Mouse (Mus musculus): ENCODE measurements at regions not wholly inside any gene's neighbourhood (a gene's known extent, or its start where the extent isn't known, plus 50 kb on each side); places are given as distances from the start of the nearest gene placed in this dataset.

DNA sequence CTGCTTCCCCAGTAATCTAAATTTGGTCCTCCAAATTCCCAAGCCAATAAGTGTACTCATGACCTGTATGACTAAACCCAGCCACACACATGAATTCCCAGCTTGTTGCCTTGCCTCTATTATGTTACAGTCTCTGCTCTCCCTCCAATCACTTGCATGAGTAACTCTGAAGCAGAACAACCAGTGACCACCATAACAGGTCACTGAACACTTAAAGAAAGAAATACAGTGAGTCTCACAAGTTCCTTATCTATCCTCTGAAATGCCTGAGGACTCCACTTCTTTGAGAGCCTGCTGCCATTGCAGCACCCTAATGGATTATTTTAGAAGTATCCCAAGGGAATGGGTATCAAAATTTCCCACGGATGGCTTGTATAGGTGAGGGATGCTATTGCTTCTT is 909.7 kb downstream of the Sorcs3 start:
- Histone ChIP-seq H3K9ac (no peak overlapping the region), H3K36me3 (no peaks in the 10 kb centered on the region), H3K4me2 (no peak overlapping the region), H3K4me1 (no peaks in the 10 kb centered on the region), H3K27ac (no peak overlapping the region), H3K9me3 (replicated peaks) (no peaks in the 10 kb centered on the region), H3K4me3 (replicated peaks) (no peak overlapping the region), H3K27me3 (no peaks in the 10 kb centered on the region)
- no peak for ATAC-seq (replicated peaks; ENCODE audit: low FRiP score)
- WGBS = 65% methylated on average over 1 of the region's 1 CpGs

DNA sequence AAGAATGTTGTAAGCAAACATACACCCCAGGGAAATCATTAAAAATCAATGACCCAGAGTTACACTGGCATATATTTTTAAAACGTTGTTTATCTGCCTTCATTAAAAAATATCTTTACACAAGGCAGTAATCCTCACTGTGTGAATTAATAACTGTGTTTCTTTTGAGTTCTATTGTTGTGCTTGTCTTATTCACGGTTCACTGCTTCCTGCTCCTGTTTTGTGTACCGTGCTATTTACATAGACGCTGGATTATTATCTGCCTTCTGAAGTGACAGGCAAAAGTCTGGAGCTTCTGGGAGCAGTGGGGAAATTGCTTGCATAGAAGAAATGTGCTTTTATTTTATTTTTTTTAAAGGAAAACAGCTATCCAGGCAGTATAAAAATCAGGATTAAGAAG is 925.8 kb downstream of the Sorcs3 start:
- no peaks in the 10 kb centered on the region for H3K9me3 ChIP-seq (replicated peaks)
- no peaks in the 10 kb centered on the region for H3K4me1 ChIP-seq
- no peak for ATAC-seq (replicated peaks; ENCODE audit: low FRiP score)
- no peak overlapping the region for H3K4me2 ChIP-seq
- no peak overlapping the region for H3K4me3 ChIP-seq (replicated peaks)
- H3K27me3 ChIP-seq = no peaks in the 10 kb centered on the region
- H3K36me3 ChIP-seq = no peaks in the 10 kb centered on the region
- no peak overlapping the region for H3K9ac ChIP-seq
- H3K27ac ChIP-seq = no peak overlapping the region
- 22% methylated on average over 4 of the region's 4 CpGs for WGBS

DNA sequence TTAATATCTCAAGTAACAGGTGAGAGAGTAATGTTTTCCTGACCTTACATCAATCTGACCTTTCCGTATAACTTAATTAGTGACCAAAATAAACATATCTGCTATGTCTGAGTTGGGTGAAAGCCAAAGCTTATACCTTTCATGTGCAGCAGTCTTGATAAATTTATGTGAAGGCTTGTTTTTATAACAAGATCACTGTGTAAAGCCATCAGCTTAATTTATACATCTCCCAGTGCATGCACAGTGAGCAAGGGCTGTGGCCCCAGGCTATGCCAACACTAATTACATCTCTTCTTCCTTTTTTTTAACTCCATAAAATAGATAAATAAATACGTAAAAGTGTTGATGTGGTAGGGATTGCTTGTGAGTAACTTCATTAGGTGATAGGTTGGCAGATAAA is 966.3 kb downstream of the Sorcs3 start:
- no peak overlapping the region for H3K27ac ChIP-seq
- H3K9ac ChIP-seq = no peak overlapping the region
- H3K36me3 ChIP-seq = no peaks in the 10 kb centered on the region
- H3K4me3 ChIP-seq (replicated peaks) = no peak overlapping the region
- no peaks in the 10 kb centered on the region; the same call in 1 of the 2 replicates for H3K27me3 ChIP-seq
- no peaks in the 10 kb centered on the region for H3K4me1 ChIP-seq
- ATAC-seq (replicated peaks; ENCODE audit: low FRiP score) = peak; percentile 74; the same call in 1 of the 2 replicates
- no peak overlapping the region for H3K4me2 ChIP-seq
- H3K9me3 ChIP-seq (replicated peaks) = no peaks in the 10 kb centered on the region
- 13% methylated on average over 2 of the region's 2 CpGs for whole genome bisulfite sequencing

- WGBS = 40% methylated on average over 3 of the region's 3 CpGs
Observed at GRCm38 (mm10) chr19:49207971-49208370, 1002.1 kb downstream of the Sorcs3 start.

GRCm38 (mm10) chr19:49242601-49243000 is 1036.8 kb downstream of the Sorcs3 start:
- WGBS = 48% methylated on average over 2 of the region's 2 CpGs

More at GRCm38 (mm10) chr19:49207971-49208370, 1002.1 kb downstream of the Sorcs3 start:
- no peaks in the 10 kb centered on the region for H3K36me3 ChIP-seq
- H3K4me3 ChIP-seq (replicated peaks) = no peak overlapping the region
- no peak overlapping the region for H3K9ac ChIP-seq
- no peak overlapping the region for H3K4me2 ChIP-seq
- no peak; the same call in 1 of the 2 replicates for ATAC-seq (replicated peaks; ENCODE audit: low FRiP score)
- no peak overlapping the region for H3K27ac ChIP-seq
- no peaks in the 10 kb centered on the region for H3K27me3 ChIP-seq
- no peaks in the 10 kb centered on the region for H3K4me1 ChIP-seq
- H3K9me3 ChIP-seq (replicated peaks) = no peaks in the 10 kb centered on the region

GRCm38 (mm10) chr19:49245114-49245714 is 1039.4 kb downstream of the Sorcs3 start:
- no peak for ATAC-seq (replicated peaks; ENCODE audit: low FRiP score)
- H3K4me3 ChIP-seq (replicated peaks) = no peak overlapping the region
- H3K36me3 ChIP-seq = no peaks in the 10 kb centered on the region
- H3K27me3 ChIP-seq = no peaks in the 10 kb centered on the region
- no peak overlapping the region for H3K27ac ChIP-seq
- no peak overlapping the region for H3K9ac ChIP-seq
- H3K9me3 ChIP-seq (replicated peaks) = no peaks in the 10 kb centered on the region
- 68% methylated on average over 3 of the region's 3 CpGs for WGBS
- H3K4me2 ChIP-seq = no peak overlapping the region
- no peaks in the 10 kb centered on the region for H3K4me1 ChIP-seq

More at GRCm38 (mm10) chr19:49242601-49243000, 1036.8 kb downstream of the Sorcs3 start:
- H3K36me3 ChIP-seq = no peaks in the 10 kb centered on the region
- no peaks in the 10 kb centered on the region for H3K27me3 ChIP-seq
- no peaks in the 10 kb centered on the region for H3K9me3 ChIP-seq (replicated peaks)
- no peak overlapping the region for H3K4me2 ChIP-seq
- no peak overlapping the region for H3K27ac ChIP-seq
- H3K4me1 ChIP-seq = no peaks in the 10 kb centered on the region
- H3K9ac ChIP-seq = no peak overlapping the region
- no peak overlapping the region for H3K4me3 ChIP-seq (replicated peaks)
- no peak for ATAC-seq (replicated peaks; ENCODE audit: low FRiP score)

- WGBS = 69% methylated on average over 1 of the region's 1 CpGs
- no peak overlapping the region for H3K27ac ChIP-seq
- no peaks in the 10 kb centered on the region for H3K4me1 ChIP-seq
- no peaks in the 10 kb centered on the region for H3K27me3 ChIP-seq
- H3K4me3 ChIP-seq (replicated peaks) = no peak overlapping the region
- no peaks in the 10 kb centered on the region for H3K9me3 ChIP-seq (replicated peaks)
- no peak for ATAC-seq (replicated peaks; ENCODE audit: low FRiP score)
- no peak overlapping the region for H3K4me2 ChIP-seq
- no peaks in the 10 kb centered on the region for H3K36me3 ChIP-seq
- H3K9ac ChIP-seq = no peak overlapping the region
Observed at GRCm38 (mm10) chr19:49264616-49265015, 1058.8 kb downstream of the Sorcs3 start.

GRCm38 (mm10) chr19:49267864-49268480 is 1062.1 kb downstream of the Sorcs3 start:
- Histone ChIP-seq H3K9ac (no peak overlapping the region), H3K27ac (no peak overlapping the region), H3K27me3 (no peaks in the 10 kb centered on the region), H3K36me3 (no peaks in the 10 kb centered on the region), H3K4me1 (no peaks in the 10 kb centered on the region), H3K9me3 (replicated peaks) (no peaks in the 10 kb centered on the region), H3K4me3 (replicated peaks) (no peak overlapping the region), H3K4me2 (no peak overlapping the region)
- no peak for ATAC-seq (replicated peaks; ENCODE audit: low FRiP score)
- WGBS = 58% methylated on average over 8 of the region's 8 CpGs

- Histone ChIP-seq H3K27me3 (no peaks in the 10 kb centered on the region), H3K4me3 (replicated peaks) (no peak overlapping the region), H3K9ac (no peak overlapping the region), H3K36me3 (no peaks in the 10 kb centered on the region), H3K4me1 (no peaks in the 10 kb centered on the region), H3K27ac (no peak overlapping the region), H3K9me3 (replicated peaks) (no peaks in the 10 kb centered on the region), H3K4me2 (no peak overlapping the region)
- ATAC-seq (replicated peaks; ENCODE audit: low FRiP score) = no peak
- WGBS = 69% methylated on average over 8 of the region's 8 CpGs
Observed at GRCm38 (mm10) chr19:49282626-49283261, 1076.9 kb downstream of the Sorcs3 start.

DNA sequence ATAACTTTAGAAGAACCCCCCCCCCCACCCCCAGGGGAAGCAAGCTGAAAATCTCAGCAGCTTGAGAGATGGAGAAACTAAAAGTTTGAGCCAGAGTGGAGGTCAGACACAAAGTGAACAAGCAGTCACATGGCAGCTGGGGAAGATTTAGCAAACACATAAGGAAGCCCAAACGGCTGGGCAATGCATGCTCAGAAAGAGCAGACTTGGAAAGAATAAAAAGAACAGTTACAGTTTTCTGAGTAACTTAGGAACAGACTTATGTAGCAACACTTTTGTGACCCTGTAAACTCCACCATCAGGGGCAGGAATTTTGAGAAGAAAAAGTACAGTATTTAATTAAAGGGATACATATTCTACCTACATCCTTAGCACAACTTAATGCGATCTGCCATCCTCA is 1089.2 kb downstream of the Sorcs3 start:
- Histone ChIP-seq H3K27ac (no peak overlapping the region), H3K27me3 (no peaks in the 10 kb centered on the region), H3K9me3 (replicated peaks) (no peaks in the 10 kb centered on the region), H3K4me1 (peaks cover 8% of the 10 kb centered on the region; the same call in 1 of the 2 replicates), H3K36me3 (no peaks in the 10 kb centered on the region), H3K4me2 (no peak overlapping the region), H3K4me3 (replicated peaks) (no peak overlapping the region), H3K9ac (no peak overlapping the region)
- 85% methylated on average over 2 of the region's 2 CpGs for WGBS
- ATAC-seq (replicated peaks; ENCODE audit: low FRiP score) = no peak

DNA sequence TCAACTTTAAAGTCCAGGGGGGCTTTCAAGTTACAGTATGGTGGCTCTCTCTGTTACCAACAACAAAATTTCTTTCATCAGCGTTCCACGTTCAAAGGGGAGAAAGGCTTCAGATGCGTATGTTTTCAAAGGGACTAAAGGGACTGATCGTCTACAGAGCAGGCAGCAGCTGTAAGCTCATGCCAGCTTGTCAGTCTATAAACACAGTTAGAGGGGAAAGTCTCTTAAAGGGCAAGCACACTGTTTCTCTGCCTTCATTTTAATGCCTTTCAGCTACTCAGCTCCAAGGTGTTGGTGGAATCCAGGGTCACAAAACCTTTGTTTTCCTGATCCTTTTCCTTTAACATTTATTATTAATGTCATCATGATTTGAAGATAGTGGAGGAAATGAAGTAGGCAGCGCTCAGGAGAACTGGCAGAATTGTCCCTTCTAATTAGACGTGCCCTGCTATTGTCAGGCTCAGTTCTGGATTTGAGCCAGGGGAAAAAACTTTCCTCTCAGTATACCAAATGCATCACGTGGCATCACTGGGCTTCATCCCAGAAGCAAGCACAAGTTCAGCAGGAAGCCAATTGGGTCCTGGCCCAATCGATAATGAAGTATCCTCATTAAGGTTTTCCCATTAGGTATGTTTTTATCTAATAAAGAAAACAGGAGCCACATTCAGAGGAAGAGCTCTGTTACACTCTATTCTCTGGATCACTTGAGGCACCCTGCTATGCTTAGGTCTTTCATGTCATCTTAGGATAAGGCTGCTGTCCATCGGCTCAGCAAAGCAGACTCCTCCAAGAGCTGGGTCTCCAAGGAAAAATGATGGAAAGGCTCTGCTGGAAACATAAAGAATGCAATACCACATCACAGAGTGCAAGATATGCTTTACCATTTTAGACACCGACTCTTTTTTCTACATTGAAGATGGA is 1093.8 kb downstream of the Sorcs3 start:
- ATAC-seq (replicated peaks; ENCODE audit: low FRiP score) = no peak
- Histone ChIP-seq H3K4me1 (peaks cover 8% of the 10 kb centered on the region; the same call in 1 of the 2 replicates), H3K27ac (no peak overlapping the region), H3K9ac (no peak overlapping the region), H3K27me3 (no peaks in the 10 kb centered on the region), H3K36me3 (no peaks in the 10 kb centered on the region), H3K4me2 (no peak overlapping the region), H3K4me3 (replicated peaks) (no peak overlapping the region), H3K9me3 (replicated peaks) (no peaks in the 10 kb centered on the region)
- WGBS = 40% methylated on average over 10 of the region's 10 CpGs
